Mouse (Mus musculus): Measurements from ENCODE around the gene Acot7.

Acot7 gene

DNA sequence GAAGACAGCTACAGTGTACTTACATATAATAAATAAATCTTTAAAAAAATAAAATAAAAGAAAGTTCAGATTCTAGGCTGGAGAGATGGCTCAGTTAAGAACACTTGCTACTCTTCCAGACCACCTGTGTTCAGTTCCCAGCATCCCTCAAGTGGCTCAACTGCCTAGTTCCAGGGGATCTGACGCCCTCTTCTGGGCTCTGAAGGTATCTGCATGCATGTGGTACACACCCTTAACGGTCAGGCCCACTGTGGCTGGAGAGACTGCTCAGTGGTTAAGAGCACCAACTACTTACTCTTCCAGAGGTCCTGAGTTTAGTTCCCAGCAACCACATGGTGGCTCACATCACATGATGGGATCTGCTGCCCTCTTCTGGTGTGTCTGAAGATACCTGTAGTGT is 100.0 kb downstream of the Acot7 start:
- DNase-seq, result no peak

DNA sequence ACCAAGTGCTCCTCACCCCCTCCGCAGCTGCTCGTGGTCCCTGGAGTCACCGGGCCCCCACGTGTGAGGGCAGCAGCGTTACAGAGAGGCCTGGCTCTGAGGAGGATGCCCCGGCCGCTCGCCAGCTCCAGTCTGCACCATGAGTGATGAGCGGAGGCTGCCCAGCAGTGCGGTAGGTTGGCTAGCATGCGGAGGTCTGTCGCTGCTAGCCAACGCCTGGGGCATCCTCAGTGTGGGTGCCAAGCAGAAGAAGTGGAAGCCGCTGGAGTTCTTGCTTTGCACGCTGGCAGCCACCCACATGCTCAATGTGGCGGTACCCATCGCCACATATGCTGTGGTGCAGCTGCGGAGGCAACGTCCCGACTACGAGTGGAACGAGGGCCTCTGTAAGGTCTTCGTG is 101.1 kb downstream of the Acot7 start:
- DNase-seq, result no peak

DNA sequence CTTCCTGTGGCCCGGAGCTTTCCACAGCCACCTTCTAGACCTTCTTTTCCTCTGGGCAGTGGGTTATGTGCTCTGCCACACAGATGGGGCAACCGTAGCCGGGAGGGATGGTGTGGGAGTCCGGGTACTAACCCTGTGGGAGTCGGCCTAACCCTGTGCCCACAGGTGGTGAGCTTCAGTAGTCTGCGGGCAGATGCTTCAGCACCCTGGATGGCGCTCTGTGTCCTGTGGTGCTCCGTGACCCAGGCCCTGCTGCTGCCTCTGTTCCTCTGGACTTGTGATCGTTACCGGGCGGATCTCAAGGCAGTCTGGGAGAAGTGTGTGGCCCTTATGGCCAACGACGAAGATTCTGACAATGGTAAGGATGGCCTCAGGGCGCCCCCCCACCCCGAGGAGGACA is 103.7 kb downstream of the Acot7 start:
- no peak for DNase-seq

DNA sequence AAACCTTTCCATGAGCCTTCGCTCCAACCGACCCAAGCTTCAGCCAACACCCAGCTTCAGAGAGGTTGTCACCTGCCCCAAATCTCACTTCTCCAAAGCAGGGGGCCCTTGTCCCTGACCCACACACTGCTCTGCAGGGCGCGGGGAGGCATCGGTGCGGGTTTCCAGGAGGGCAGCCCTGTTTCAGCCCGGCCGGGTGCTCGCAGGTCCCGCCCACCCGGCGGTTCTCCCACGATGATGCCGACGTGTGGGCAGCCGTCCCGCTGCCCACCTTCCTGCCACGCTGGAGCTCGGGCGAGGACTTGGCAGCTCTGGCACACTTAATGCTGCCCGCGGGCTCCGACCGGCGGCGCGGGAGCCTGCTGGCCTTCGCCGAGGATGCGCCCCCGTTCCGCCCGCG is 104.8 kb downstream of the Acot7 start:
- DNase-seq, result no peak

DNA sequence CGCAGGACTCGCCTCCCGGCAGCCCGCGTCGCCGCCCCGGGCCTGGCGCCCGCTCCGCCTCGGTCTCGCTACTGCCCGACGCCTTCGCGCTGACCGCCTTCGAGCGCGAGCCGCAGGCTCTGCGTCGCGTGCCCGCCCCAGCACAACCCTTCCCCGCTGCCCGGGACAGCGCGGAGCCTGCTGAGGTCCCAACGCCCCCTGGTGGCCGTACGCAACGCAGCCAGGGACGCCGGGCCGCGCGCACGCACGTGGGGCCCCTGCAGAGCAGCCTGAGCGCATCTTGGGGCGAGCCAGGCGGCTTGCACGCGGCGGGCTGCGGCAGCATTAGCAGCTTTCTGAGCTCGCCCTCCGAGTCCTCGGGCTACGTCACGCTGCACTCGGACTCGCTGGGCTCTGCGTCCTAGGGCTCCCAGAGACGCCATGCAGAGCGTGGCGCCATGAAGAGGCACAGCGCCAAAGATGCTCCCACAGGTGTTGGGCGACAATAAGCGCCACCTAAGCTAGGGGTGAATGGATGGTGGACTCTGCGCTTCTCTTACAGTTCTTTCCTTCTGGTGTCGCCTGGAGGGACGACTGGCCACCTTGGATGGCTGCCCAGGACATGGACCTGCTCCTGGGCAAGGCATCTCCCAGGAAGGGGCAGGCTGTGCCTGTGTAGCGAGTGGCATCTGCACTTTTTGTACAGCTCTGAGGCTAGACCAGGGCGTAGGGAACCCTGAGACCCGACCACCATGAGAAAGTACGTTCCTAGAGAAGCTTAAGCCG is 105.4 kb downstream of the Acot7 start:
- DNase-seq, result peak; percentile 87

DNA sequence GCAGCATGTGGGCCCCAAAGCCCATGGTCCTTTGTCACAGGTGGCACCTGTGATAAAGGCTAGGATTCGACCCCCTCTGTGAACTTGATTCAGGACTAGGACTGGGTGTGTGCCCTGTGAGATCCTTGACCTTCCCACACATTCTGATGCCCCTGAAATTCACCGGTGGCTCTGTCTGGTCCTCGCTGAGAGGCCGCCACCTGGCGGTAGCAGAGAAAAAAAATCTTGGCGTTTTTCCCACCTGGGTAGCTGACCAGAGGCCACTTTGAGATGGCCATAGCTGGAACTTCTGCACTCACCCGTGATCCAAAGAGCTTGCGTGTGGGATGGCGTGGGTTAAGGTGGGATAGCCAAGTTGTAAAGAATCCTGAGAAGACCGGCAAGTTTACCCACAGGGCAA is 107.6 kb downstream of the Acot7 start:
- DNase-seq, result peak; percentile 51

DNA sequence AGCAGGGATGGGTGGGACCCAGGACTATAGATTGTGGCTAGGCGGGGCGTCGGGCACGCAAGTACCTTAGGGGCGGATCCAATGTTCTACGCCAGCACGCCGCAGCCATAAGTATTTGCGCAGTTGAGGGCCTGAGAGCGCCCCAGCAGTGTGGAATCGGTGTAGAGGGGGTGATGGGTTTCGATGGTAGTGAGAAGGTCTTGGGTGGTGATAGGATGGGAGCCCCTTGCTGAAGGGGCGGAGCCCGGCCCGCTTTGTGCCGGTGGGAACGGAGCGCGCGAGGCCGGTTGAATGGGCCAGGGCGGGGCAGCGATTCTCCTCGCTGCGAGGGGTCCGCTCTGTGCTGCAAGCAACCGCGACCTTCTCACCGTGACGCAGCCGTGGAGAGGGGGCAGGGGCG is 108.2 kb downstream of the Acot7 start:
- DNase-seq, result no peak

DNA sequence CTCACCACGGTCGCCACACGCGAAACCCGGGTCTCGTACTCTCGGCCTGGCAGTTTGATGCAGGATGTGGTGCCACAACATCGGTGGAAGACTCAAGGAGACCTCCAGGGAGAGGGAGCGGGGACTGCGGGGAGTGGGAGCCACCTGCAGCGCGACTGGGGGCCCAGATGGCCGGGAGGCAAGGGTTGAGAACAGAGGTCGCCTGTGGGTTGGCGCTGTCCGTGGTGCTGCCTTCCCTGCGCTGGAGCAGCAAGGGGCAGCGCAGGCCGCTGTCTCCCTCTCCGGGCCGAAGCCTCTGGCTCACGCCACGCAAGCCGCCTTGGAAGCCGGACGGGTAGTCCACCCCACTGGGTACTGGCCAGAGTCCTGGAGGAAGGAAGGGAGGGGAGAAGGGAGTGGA is 109.0 kb downstream of the Acot7 start:
- DNase-seq, result peak; percentile 75

DNA sequence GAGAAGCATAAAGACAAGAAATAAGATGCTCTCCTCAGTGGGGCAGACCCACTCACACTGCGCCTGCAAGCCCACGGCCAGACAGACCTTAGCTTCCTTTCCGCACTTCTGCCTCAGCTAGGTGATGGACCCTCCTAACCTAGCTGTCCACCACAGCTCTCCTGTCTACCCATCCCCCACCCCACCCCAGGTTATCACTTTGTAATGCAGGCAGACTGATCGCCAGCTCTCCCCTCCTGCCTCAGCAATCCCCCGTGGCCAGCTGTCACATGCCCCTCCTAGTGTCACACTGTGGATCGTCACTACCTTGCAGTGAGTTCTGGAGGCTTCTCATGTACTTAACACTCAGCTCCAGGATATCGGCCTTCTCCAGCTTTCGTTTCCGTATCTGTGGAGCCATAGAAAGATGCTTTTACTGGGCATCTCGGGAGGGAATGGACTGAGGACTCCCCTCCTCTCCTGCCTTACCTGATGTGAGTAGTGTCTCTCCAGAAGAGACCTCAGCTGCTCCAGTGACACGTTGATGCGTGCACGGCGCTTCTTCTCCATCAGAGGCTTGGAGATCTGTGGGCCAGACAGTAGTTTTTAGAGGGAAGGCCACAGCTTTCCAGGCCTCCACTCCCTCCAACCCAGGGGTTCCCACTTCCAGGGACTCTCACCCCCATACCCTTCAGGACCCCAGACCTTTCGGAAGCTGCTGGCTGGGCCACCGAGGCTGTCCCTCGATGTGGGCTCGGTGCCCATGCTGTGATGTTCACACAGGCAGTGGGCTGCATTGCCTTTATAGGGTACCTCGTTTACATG is 109.6 kb downstream of the Acot7 start:
- DNase-seq, result no peak

DNA sequence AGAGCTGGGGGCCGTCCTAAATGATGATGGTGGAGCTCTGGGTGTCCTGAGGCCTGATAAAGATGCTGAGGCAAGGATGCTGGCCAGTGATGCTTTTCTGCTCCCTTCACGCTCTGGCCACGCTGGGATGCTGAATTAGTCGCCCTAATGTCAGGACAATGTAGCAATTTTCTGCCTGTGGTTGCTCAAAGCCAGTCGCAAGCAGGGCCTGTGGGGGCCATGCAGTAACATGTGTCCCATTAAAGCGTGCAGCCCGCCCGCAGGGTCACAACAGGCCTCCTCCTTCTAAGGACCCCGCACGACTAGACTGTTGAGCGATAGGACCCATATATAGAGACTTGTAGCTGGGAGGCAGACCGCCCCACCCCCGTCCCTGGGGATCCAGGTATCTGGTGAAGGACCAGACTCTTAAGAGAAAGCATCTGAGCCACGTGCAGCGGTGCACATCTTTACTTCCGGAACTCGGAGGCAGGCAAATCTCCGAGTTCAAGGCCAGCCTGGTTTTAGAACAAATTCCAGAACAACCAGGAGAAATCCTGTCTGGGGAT is 110.5 kb downstream of the Acot7 start:
- DNase-seq, result no peak

DNA sequence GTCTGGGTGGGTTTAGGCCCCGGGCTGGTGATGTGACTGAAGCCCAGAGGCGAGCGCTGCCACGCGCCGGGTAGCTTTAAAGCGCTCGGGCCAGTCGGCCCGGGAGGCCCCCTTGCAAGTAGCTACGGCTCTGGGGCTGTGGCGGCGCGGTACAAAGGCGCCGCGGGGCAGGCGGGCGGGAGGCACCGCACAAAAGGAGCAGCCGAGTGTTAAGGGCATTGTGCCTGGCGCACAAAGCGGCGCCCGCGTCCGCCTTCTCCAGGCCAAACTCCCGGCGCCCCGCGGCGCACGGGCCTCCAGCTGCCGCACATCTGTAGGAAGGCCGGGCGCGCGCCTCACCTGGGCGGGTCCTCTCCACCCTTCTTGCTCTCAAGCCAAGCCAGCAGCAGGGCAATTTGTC is 112.5 kb downstream of the Acot7 start:
- DNase-seq, result no peak

DNA sequence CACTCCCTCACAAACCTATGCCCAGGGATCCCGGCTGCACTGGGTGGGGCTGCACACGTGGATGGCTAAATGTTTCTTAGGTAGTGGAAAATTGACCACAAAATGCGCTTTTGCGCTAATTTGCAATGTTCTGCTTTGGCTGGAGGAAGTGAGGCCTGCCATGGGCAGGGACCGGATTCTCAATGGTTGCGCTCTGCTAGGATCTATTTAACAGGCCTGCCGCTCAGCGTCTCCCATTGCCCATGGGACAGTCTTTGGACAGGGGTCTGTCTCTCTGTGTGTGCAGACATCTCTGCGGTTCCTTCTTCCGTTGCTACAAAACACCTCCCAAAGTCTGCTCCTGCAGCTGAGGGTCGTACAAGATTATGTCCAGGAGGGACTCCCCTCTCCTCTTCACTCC is 113.1 kb downstream of the Acot7 start:
- no peak for DNase-seq

DNA sequence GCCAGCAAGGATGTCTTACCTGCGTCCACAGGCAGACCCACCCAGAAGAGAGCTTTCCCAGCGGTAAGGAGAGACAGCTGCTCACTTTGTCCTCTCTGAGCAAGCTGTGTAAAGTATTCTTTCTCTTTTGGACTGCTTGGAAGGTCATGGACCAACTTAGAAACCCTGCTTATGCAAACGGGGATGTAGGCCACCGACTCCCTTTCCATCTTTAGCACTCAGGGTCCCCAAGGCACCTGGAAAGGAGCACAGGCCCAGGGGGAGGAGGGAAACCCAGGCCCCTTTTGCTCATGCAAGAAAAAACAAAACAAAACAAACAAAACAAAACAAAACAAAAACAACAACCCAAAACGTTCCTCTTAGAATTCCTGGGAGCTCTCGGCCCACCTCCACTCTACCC is 113.6 kb downstream of the Acot7 start, which contains the start of gene Hes3:
Hes3 (minus strand) TSS at position 101 of the 400 bp plus-strand sequence.
- no peak for DNase-seq

DNA sequence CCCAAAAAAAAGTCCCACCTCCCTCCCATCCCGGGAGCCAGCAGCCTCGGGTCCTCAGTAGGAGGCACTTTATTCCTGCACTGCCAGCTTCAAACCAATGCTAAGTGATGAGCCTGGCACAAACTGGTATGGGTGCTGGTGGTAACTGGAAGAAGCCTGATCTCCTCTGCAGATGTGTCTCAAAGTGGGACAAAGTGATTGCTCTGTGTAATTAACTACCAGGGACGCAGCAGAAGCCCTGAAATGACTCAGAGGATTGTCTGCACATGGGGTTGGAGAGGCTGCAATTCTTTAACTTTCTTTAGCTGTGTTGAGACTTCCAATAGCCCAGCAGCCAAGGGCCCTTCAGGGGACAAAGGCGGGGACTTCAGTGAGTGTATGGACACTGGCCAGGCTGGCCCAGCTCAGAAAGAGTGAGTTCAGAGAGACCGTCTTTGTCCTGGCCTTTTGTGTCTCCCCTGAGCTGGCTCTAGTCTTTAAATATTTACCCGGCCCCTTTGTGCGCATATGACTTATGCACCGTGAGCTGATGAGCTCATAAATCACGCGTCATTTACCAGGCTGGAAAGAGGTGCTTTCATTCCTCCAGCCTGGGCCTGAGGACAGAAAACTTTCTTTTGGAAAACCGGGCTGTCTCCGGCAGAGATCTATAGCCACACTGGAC is 114.3 kb downstream of the Acot7 start:
- no peak for DNase-seq

DNA sequence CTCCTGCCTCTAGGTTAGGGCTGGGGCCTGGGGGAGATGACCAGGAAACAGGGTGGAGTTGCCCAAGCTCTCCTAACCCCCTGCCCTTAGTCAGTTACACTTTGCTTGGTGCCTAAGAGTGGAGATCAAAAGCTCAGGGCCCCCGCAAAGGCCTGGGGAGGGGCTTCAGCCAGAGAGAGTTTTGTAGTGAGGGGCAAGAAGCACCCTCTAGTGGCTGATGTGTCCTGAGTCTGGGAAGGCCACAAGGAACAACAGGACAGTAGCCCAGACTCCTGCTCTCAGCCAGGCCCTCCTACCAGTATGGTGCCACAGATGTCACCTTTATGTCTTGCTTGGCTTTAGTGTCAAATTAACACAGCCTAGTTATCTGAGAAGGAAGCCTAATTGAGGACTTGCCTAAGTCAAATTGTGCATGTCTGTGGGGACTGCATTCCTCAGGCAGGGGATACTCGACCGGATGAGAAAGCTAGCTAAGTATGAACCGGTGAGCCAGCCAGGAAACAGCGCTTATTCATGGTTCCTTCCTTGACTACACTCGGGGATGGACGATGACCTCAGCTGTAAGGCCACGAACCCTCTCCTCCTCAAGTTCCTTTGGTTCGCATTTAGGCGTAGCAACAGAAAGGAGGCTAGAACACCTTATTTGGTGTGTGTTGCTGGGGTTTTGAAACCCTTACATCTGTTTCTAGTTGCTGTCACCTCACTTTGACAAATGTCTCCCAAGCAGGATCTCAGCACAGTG is 116.4 kb downstream of the Acot7 start:
- no peak for DNase-seq

DNA sequence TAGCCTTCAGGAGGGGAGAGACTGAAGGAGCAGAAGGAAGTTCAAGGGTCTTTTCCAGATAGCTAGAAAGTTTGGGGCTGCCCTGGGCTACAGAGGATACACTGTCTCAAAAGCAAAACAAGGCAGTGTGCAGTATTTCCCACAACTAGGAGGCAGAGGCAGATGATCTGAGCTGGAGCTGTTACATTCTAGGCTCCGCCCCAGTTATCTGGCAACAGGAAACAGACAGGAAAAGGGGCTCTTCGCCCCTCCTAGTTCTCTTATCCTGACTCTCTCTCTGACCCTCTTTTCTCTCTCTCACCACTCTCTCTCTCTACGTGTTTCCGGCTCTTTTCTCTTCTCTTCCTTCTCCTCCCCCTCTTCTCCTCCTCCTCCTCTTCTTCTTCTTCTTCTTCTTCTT is 118.0 kb downstream of the Acot7 start:
- DNase-seq, result peak; percentile 48

DNA sequence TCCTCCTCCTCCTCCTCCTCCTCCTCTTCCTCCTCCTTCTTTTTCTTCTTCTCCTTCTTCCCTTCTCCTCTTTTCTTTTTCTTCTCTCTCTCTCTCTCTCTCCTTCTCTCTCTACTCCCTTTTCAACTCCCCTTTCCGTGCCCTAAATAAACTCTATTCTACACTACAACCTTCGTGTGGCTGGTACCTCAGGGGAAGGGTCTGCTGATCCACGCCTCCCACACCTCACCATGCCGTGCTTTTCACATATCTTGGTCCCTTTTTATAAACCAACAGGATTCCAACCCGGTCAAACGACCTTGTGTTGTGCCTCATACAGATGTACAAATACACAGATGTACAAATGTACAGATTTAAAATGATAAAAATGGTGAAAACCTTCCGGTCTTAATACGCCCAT is 118.4 kb downstream of the Acot7 start:
- peak; percentile 28 for DNase-seq

DNA sequence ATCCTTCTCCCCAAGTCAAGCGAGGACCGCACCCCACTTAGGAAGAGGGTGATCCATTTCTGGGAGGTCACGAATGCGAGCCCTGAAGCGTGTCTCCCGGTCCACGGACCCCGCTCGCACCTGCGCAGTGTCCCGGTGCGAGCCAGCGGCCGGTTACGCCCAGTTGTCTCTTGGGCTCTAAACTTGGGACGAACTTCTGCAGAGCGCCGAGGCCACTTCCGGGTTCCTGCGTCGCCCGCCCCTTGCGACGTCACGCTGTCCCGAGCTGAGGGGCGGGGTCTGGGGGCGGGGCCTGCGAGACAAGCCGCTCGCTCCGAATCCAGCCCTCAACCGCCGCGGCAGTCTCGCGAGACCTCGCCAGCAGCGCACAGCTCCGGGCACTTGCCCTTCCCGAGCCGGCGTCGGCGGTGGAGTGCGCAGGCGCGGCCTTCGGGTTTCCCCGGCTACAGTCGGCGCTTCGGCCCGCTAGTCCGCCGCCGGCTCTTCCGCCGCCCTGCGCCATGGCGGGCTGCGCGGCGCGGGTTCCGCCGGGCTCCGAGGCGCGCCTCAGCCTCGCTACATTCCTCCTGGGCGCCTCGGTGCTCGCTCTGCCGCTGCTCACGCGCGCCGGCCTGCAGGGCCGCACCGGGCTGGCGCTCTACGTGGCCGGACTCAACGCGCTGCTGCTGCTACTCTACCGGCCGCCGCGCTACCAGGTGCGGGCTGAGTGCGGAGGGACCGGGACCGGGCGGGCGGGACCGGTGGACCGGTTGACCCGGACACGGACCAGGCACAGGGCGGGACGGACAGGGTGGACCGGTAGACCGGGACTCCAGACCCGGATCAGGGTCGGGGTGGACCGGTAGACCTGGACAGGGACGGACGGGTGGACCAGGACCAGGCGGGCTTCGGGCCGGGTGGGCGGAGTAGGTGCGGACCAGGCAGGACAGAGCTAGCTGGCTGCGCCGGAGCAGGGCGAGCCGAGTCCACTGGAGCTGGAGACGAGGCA is 119.2 kb downstream of the Acot7 start, which contains the start of gene Icmt:
Icmt (plus strand) TSS at position 354 of the 988 bp plus-strand sequence.
- peak; percentile 100 for DNase-seq

DNA sequence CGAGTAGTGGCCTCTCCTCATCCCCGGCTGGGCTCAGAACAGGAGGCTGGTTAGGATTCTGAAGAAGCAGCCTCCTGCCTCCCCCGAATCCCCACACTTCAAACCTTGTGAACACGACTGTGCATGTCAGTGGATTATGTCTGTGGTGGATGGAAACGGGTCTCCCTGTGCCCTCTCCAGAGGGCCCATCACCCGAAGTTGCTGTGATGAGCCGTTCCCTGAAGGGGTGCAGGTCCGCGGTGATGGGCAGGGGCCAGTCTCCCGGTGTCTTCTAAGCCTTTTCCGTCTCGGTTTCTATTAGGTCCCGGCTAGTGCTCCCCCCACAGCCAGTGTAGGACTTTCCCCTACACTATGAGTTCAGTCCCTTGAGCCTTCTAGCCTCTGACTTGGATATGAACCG is 120.9 kb downstream of the Acot7 start:
- DNase-seq, result no peak

DNA sequence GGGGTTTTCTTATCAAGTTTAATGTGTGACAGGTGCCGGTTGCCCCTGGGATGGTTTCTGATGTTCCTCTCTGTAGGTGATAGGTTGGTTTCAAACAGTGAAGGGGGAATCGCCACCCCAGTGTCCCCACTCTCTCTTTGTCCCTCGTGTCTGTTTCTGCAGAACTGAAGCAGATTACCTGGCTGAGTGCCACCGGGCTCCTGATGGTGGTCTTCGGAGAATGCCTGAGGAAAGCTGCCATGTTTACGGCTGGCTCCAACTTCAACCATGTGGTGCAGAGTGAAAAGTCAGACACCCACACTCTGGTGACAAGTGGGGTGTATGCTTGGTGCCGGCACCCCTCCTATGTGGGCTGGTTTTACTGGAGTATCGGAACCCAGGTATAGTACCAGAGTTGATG is 122.4 kb downstream of the Acot7 start:
- DNase-seq, result no peak

DNA sequence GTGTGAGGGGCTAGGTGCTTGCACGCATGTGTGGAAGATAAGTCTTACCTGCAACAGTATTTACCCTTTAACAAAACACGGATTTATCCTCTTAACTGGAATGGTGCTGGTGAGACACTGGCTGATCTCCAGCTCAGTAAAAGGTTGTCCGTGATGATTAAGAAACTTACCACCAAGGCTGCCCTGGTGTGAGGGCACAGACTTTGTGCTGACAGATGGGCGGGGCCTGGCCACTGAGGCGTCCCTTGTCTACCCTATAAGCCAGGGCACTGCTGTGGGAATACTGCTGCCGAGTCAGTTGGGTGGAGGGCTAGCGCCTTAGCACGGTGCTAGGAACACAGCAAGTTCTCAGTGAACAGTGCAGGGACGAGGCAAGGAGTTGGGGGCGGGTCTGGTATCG is 124.1 kb downstream of the Acot7 start:
- DNase-seq, result no peak

Data from thymus, postnatal 25 days (tissue).